Mouse (Mus musculus) megakaryocyte progenitor cell, adult 5-6 weeks (primary cell): ENCODE measurements at regions not wholly inside any gene's neighbourhood (a gene's known extent, or its start where the extent isn't known, plus 50 kb on each side); places are given as distances from the start of the nearest gene placed in this dataset.

Experiments used
- ATAC-seq: replicated peaks from 2 replicates; pipeline ENCODE4 v1.8.0; 2016; ENCODE audit warnings: mild to moderate bottlenecking, moderate TSS enrichment, inconsistent platforms; ENCODE audit not compliant: poor library complexity

- ATAC-seq, result no peak
These were observed 309.9 kb upstream of the Megf9 start for GRCm38 (mm10) chr4:70844742-70845141.

DNA sequence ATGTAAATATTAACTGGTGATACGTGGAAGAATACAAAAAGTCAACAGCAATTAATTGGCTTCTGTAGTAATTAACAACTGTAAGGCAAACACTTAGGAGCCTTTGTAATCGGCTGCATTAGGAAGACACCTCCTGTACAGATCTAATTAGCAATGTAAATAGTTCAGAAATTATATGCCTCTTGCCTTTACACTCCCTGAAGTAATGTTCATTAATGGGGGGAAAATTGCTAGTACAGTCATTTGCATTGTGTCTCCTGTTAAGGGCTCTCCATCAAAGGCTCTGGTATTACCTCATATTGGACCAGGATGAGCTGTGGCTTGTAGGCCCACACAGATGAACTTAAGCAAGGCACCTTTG lies 276.1 kb upstream of the Megf9 start:
- no peak for ATAC-seq

GRCm38 (mm10) chr4:70810311-70810955 lies 275.6 kb upstream of the Megf9 start:
- ATAC-seq, result no peak

DNA sequence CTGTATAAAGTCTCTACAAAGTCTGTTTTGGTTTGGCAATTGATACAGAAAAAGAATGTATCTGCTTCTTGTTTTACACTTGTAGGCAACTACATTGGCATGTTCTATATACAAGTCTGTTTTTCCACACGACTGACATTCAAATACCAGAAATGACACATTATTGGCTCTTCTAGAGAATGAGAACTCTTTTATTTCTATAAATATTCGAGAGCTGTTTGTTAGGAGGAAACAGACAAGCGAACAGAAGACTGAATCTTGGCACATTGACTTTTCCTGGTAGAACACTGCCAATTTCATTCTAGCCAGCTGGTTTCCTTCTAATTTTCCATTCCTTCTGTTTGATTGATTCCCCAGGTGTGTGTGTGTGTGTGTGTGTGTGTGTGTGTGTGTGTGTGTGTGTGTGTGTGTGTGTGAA lies 270.1 kb upstream of the Megf9 start:
- no peak for ATAC-seq

- ATAC-seq, result no peak
These were observed 263.7 kb upstream of the Megf9 start for GRCm38 (mm10) chr4:70798483-70798882.

DNA sequence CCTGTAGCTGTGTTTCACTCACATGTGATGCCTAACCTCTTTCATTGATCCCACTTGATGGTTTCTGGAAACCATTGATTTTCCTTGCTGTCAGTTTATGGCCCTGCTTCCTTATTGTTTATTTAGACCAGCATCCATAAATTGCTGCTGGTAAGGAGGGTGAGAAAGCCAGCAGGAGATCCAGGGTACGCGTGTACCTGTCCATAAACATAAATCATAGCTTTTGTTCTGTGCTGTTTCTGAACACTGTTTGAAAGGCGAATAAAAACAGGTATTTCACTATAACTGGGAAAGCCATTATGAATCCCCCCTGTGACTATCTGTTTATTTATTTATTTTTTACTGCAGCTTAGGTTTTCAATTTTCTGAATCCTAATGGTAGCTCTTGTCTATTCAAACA lies 263.1 kb upstream of the Megf9 start:
- no peak for ATAC-seq

GRCm38 (mm10) chr4:70783487-70783886 lies 248.7 kb upstream of the Megf9 start:
- no peak for ATAC-seq

- no peak for ATAC-seq
These were observed 246.8 kb upstream of the Megf9 start for GRCm38 (mm10) chr4:70781591-70781990.

- no peak for ATAC-seq
These were observed 241.5 kb upstream of the Megf9 start for GRCm38 (mm10) chr4:70776273-70776672.

- ATAC-seq, result no peak
These were observed 208.6 kb upstream of the Megf9 start for GRCm38 (mm10) chr4:70743425-70743824.

GRCm38 (mm10) chr4:70742002-70742401 lies 207.2 kb upstream of the Megf9 start:
- no peak for ATAC-seq

DNA sequence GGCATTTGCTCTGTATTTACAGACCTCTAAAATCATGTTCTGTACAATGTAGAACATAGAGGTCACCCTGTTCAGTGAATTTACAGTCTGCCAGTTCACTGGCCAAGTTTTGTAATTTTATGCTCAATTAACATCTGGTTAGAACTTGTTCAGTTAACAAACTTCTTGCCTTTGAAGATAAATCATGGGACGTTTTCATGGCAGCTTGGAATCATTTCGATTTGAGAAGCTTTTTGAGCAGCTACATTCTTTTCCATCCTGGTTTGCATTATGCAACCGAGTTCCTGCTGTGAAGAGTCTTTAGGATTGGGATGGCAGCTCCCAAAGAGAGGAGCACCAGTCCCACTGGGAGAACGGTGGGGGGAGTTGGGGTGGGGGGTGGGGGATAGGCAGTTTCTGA lies 206.3 kb upstream of the Megf9 start:
- no peak for ATAC-seq

DNA sequence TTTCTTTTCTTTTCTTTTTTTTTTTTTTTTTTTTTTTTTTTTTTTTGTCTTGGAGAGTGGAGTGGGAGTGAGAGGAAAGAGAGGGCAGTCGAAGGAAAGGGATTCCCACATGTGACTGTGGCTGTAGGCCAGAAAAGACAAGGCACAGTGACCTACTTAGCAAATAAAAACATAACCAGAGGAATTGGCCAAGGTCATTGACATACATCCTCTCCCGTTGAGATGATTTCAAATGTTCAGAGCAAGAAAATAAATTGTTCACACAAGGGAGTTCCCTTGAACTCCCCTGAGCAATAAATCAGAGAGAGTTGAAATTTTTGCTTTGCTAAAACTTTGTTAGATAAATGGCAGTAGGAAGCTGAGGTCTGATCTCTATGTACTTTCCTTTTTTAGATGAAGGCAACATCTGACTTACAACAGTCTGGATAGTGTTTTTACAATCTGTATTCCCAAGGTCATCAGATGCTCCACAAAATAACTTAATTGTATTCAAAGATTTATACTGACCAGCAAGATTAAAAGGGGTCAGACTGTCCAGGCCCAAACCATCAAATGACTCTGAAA lies 174.4 kb upstream of the Megf9 start:
- no peak for ATAC-seq

GRCm38 (mm10) chr4:70705128-70705752 lies 170.4 kb upstream of the Megf9 start:
- ATAC-seq, result no peak

DNA sequence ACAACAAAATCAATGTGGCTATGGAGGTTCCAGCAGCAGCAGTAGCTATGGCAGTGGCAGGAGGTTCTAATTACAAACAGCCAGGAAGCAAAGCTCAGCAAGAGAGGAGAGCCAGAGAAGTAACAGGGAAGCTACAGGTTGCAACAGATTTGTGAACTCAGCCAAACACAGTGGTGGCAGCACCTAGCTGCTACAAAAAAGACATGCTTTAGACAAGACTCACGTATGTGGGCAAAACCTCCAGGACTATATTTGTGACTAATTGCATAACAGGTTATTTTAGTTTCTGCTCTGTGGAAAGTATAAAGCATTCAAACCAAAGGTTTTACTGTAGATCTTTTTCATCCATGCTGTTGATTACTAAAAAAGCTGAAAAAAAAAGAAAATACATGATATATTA lies 166.1 kb upstream of the Megf9 start:
- ATAC-seq, result no peak

DNA sequence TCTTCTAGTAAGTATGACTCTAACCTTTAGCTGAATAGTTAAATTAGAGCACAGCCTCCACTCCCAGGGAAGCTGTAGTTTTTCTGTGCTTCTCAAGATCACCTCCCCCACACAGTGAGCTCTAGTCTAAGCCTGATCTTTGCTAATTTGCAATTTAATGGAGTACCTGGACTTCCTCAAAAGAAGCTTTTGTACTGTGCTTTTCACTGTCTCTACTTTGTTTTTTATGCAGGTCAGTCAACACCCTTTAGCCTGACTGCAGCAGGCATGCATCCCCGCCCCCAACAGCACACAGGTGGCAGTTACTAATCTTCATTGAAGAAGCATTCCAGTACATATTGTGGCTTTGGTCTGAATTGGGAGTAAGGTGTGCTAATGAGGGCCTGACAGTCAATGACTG lies 129.4 kb upstream of the Megf9 start:
- no peak for ATAC-seq

- ATAC-seq, result peak; percentile 90
These were observed 86.6 kb upstream of the Megf9 start for GRCm38 (mm10) chr4:70621431-70621837.

- ATAC-seq, result no peak
These were observed 85.0 kb upstream of the Megf9 start for GRCm38 (mm10) chr4:70619636-70620287.

DNA sequence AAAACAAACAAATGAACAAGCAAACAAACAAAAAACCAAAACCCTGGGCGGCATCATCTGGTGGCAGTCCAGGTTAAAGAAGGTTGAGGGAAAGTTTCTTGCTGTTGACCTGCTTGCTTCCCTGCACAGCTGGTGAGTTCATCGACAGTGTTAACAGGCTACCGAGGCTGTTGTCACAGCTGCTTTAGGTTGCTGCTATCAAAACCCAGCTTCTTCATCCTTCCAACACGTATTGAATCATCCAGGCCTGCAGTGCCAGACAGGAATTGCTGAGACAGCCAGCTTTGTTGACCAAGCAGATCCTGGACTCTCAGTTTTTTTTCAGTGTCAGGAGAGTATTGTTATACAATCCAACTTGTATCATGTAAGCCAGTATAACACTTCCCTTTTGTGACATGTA lies 81.0 kb upstream of the Megf9 start:
- ATAC-seq, result no peak

DNA sequence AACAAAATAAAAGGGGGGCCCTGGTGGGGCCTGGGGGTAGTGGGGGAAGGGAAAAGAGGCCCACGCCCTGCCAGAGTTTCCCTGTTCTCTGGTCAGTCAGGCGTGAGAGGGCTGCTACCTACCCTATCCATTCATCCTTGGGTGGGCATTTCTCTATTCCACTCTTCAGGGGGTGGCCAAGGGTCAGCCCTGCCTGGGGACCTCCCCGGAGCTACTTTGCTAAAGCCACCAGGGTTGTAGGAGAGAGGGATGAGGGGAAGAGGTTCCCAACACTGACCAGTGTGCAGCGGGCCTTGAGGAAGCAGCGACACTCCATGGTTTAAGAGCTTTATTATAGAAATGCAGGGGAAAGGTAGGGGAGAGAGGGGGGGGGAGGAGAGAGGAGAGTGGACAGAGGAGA lies 79.6 kb upstream of the Megf9 start:
- no peak for ATAC-seq

DNA sequence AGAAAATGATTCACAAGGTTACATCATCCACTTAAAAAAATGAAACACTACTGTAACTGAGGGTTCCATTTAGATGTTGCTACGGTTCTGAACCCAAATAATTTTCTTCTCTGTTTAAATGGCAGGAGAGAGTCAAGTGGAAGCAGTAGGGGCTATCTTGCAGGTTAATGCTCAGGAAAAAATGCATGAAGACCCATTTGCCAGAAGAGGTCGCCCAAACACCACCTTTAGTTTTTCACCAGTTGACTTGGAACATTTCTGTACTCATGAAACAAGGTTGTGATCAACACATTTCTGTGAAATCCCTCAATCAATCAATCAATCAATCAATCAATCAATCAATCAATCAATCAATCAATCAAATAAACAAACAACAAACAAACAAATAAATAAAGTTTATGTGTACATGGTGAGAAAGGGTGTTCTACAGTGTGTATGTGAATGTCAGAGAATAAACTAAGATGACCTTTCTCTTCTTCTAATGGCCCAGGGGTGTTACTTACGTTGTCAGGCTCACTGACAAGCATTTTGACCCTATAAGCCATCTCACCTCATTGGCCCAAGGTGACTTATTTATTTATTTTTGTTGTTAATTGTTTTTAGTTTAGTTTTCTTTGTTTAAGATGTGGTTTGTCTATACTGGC lies 68.5 kb upstream of the Megf9 start:
- peak; percentile 64; the same call in 1 of the 2 replicates for ATAC-seq

- peak; percentile 98 for ATAC-seq
These were observed 66.5 kb upstream of the Megf9 start for GRCm38 (mm10) chr4:70601301-70601700.
